Mouse (Mus musculus) intestine, postnatal 0 days (tissue): ENCODE measurements around the gene Mettl9. TPM values are rescaled to one million over a fixed set of nuclear protein-coding genes. Genes with fewer than 3 reads are reported as not detected.

Experiments
- ATAC-seq: fragments of 200-750 bp; cut with Nextera tagmentation; 2 replicates; pipeline ENCODE4 v1.8.0; 2017; ENCODE audit warnings: mild to moderate bottlenecking, moderate TSS enrichment, moderate library complexity
- H3K27ac ChIP-seq: fragments of 300-500 bp; sonication (generic); 2 replicates; pipeline ENCODE4 v1.5.1; 2014; ENCODE audit warnings: mild to moderate bottlenecking, low read depth, low read length, moderate library complexity
- H3K27me3 ChIP-seq: fragments of 300-500 bp; sonication (generic); replicated peaks from 2 replicates; pipeline ENCODE4 v1.6.1; 2014; ENCODE audit warnings: low read length, mixed read lengths; ENCODE audit not compliant: control insufficient read depth, insufficient read depth
- H3K36me3 ChIP-seq: fragments of 300-500 bp; sonication (generic); 2 replicates; pipeline ENCODE4 v1.6.1; 2014; ENCODE audit warnings: mild to moderate bottlenecking, moderate library complexity; ENCODE audit not compliant: control insufficient read depth, insufficient read depth
- H3K4me1 ChIP-seq: fragments of 300-500 bp; sonication (generic); replicated peaks from 2 replicates; pipeline ENCODE4 v1.6.1; 2014; ENCODE audit warnings: antibody characterized with exemption, low read length, mixed read lengths; ENCODE audit not compliant: control insufficient read depth, insufficient read depth
- H3K4me2 ChIP-seq: fragments of 300-500 bp; sonication (generic); replicated peaks from 2 replicates; pipeline ENCODE4 v1.6.1; 2014; ENCODE audit warnings: low read depth, mild to moderate bottlenecking, moderate library complexity
- H3K4me3 ChIP-seq: fragments of 300-500 bp; sonication (generic); 2 replicates; pipeline ENCODE4 v1.5.1; 2014; ENCODE audit warnings: low read depth, low read length
- H3K9ac ChIP-seq: fragments of 300-500 bp; sonication (generic); 2 replicates; pipeline ENCODE4 v1.6.1; 2014; ENCODE audit warnings: mild to moderate bottlenecking, low read depth, low read length
- H3K9me3 ChIP-seq: fragments of 300-500 bp; sonication (generic); 2 replicates; pipeline ENCODE4 v1.6.1; 2016; ENCODE audit warnings: mixed run types; ENCODE audit not compliant: control insufficient read depth
- CTCF ChIP-seq: sonication (generic); IDR thresholded peaks from 2 replicates; pipeline ENCODE4 v1.5.1; 2016; ENCODE audit warnings: low read depth, mild to moderate bottlenecking, control low read depth, antibody characterized with exemption, moderate library complexity
- WGBS: fragments of 180-500 bp; shearing (Covaris S2); extraction: QIAGEN DNeasy Blood & Tissue Kit; methylation state at CpG from one replicate; pipeline ENCODE4 v1.1.7; 2014; 5-methylcytosine and 5-hydroxymethylcytosine counted together
- polyA plus RNA-seq: library from polyadenylated mRNA; unstranded; fragments of >200 nt; fragmentation: Nextera tagmentation; extraction: Ambion mirVana; gene quantifications from 2 replicates; pipeline ENCODE4 v1.2.1, GENCODE M21; 2015

Gene Mettl9
- polyA plus RNA-seq, 1 experiment from 2014 or later, result 89.4 TPM

DNA sequence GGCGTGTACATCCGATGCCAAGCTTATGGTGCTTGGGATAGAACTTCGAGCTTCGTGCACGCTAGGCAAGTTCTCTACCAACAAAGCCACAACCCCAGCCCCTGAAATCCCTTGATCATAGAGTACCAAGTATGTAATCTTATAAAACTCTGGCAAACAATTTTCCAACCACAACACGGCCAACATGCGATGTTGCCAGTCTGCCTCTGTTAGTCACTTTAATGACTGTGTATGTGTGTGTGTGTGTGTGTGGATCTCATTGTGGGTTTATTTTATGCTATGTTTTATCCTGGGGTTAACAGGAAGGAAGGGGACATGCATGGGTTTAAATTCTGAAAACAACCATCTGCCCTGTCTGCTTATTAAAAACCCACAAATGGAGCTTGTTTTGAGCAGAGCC, 56.5 kb downstream of the Mettl9 start:
- H3K4me3 ChIP-seq, result no peak overlapping the region
- H3K9me3 ChIP-seq, result no peaks in the 10 kb centered on the region
- no peak overlapping the region for H3K27ac ChIP-seq
- H3K27me3 ChIP-seq, result no peaks in the 10 kb centered on the region
- TF ChIP-seq CTCF, result no peak
- no peak overlapping the region for H3K4me2 ChIP-seq
- H3K4me1 ChIP-seq, result no peaks in the 10 kb centered on the region
- no peaks in the 10 kb centered on the region for H3K36me3 ChIP-seq
- ATAC-seq, result no peak
- 85% methylated on average over 7 of the region's 7 CpGs for WGBS
- no peak overlapping the region for H3K9ac ChIP-seq

GRCm38 (mm10) chr7:121093026-121093425, 58.8 kb downstream of the Mettl9 start:
- H3K4me1 ChIP-seq, result no peaks in the 10 kb centered on the region
- no peak overlapping the region for H3K27ac ChIP-seq
- no peak overlapping the region for H3K4me3 ChIP-seq
- TF ChIP-seq CTCF, result no peak
- H3K4me2 ChIP-seq, result no peak overlapping the region
- no peaks in the 10 kb centered on the region for H3K9me3 ChIP-seq
- no peaks in the 10 kb centered on the region for H3K36me3 ChIP-seq
- 48% methylated on average over 4 of the region's 4 CpGs for WGBS
- H3K27me3 ChIP-seq, result no peaks in the 10 kb centered on the region
- ATAC-seq, result no peak
- H3K9ac ChIP-seq, result no peak overlapping the region

DNA sequence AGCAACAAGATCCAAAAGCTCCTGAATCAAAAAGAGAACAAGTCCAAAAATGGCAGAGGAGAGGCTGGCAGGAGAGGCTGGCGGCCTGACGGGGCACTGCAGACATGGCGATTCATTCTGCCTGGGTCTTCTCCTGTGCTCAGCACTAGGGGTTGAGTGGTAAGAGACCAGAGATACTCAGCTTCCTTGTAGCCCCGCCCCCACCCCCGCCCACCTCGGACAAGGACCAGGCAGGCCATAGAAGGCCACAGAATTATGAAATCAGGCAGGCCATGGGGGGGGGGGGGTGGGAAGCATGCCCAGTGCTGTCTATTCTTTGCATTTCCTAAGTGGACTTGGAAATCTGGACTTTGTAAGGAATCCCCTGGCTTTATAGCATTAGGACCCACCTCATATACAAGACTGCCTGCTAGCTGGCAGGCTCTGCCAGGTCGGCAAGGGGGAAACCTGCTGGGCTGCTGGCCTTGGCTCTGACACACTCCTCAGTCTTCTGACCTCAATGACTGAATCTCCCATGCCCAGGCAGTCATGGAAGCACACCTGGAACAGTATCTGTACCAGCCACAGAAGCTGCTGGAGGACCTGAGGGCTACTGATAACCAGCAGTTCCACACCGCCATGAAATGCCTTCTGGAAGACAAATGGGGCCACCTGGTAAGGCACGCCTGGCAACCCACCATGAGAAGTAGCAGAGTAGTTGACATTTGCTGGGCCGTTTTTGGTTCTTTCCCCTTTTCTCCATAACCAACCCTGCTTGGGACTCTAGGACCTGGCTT, 64.6 kb downstream of the Mettl9 start:
- 65% methylated on average over 10 of the region's 10 CpGs for WGBS
- no peak overlapping the region for H3K4me2 ChIP-seq
- H3K36me3 ChIP-seq, result no peaks in the 10 kb centered on the region
- no peak overlapping the region for H3K27ac ChIP-seq
- no peaks in the 10 kb centered on the region for H3K27me3 ChIP-seq
- no peak overlapping the region for H3K9ac ChIP-seq
- no peaks in the 10 kb centered on the region for H3K9me3 ChIP-seq
- TF ChIP-seq CTCF, result no peak
- H3K4me3 ChIP-seq, result no peak overlapping the region
- no peak for ATAC-seq
- no peaks in the 10 kb centered on the region for H3K4me1 ChIP-seq

- Histone ChIP-seq H3K27ac (no peak overlapping the region), H3K27me3 (no peaks in the 10 kb centered on the region), H3K4me3 (no peak overlapping the region), H3K9me3 (no peaks in the 10 kb centered on the region), H3K4me2 (no peak overlapping the region), H3K9ac (no peak overlapping the region), H3K4me1 (no peaks in the 10 kb centered on the region), H3K36me3 (no peaks in the 10 kb centered on the region)
- TF ChIP-seq CTCF, result no peak
- no peak for ATAC-seq
- 67% methylated on average over 3 of the region's 3 CpGs for WGBS
Measured at GRCm38 (mm10) chr7:121107851-121108250, 73.6 kb downstream of the Mettl9 start.

DNA sequence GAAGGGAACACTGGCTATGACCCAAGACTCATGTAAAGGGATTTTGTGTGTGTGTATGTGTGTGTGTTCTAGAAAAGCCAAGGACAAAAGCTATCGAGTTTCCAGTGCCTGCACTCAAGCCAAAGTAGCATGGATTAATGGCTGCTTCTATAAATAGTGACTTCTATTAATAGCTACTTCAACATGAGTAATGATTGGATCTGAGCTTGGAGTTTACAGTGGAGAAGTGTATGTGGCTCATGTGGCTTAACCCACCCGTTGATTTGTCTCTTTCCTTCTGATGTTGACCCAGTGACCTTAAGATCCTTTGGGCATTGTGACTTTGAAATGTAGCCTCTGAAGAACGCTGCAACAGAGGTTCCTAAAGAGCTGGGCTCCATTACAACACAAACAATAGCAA, 77.1 kb downstream of the Mettl9 start:
- Histone ChIP-seq H3K27me3 (no peaks in the 10 kb centered on the region), H3K36me3 (no peaks in the 10 kb centered on the region), H3K27ac (no peak overlapping the region), H3K4me1 (no peaks in the 10 kb centered on the region), H3K9ac (no peak overlapping the region), H3K4me3 (no peak overlapping the region), H3K9me3 (no peaks in the 10 kb centered on the region), H3K4me2 (no peak overlapping the region)
- no peak for TF ChIP-seq CTCF
- 35% methylated on average over 3 of the region's 3 CpGs for WGBS
- no peak for ATAC-seq

DNA sequence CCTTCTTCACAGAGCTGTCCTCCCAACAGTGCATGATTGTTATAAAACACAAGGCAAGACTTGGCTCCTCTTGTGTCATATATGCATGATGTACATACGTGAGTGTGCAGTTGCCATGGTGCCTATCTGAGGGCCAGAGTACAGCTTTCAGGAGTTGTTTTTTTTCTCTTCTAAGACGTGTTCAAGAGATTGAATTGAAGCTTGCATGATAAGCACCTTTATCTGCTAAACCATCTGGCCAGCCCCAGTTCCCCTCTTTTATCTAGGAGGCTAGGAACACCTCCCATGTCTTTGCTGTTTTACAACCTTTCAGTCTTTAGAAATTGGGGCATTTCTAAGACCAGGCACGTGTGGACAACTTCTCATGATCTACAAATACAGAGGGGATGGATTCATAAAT, 77.5 kb downstream of the Mettl9 start:
- no peaks in the 10 kb centered on the region for H3K4me1 ChIP-seq
- H3K27ac ChIP-seq, result no peak overlapping the region
- no peak overlapping the region for H3K9ac ChIP-seq
- no peak overlapping the region for H3K4me3 ChIP-seq
- H3K36me3 ChIP-seq, result no peaks in the 10 kb centered on the region
- no peak for ATAC-seq
- no peak overlapping the region for H3K4me2 ChIP-seq
- no peak for TF ChIP-seq CTCF
- WGBS, result 37% methylated on average over 3 of the region's 3 CpGs
- no peaks in the 10 kb centered on the region for H3K27me3 ChIP-seq
- no peaks in the 10 kb centered on the region for H3K9me3 ChIP-seq
